Mouse (Mus musculus): Measurements from ENCODE around the gene Rad9b.
A peak's percentile ranks its signal among the peaks of the same experiment; 100 is the strongest.

Rad9b gene

GRCm38 (mm10) chr5:122314966-122315667, 38.9 kb downstream of the Rad9b start:
- peak in 1 of 2 experiments; percentile 19 for DNase-seq (ENCODE audit: low read depth in 1 of 2, low spot score in 2 of 2)

GRCm38 (mm10) chr5:122312942-122313684, 40.9 kb downstream of the Rad9b start:
- no peak for DNase-seq (ENCODE audit: low read depth in 1 of 2, low spot score in 2 of 2)

GRCm38 (mm10) chr5:122312346-122312745, 41.7 kb downstream of the Rad9b start:
- DNase-seq (ENCODE audit: low read depth in 1 of 2, low spot score in 2 of 2): no peak

GRCm38 (mm10) chr5:122311692-122312091, 42.3 kb downstream of the Rad9b start:
- no peak for DNase-seq (ENCODE audit: low read depth in 1 of 2, low spot score in 2 of 2)

- DNase-seq (ENCODE audit: low read depth in 1 of 2, low spot score in 2 of 2): no peak
These were observed 43.3 kb downstream of the Rad9b start for GRCm38 (mm10) chr5:122310699-122311098.

- no peak for DNase-seq (ENCODE audit: low read depth in 1 of 2, low spot score in 2 of 2)
These were observed 47.5 kb downstream of the Rad9b start for GRCm38 (mm10) chr5:122306536-122306935.

- no peak for DNase-seq (ENCODE audit: low read depth in 1 of 2, low spot score in 2 of 2)
These were observed 48.6 kb downstream of the Rad9b start for GRCm38 (mm10) chr5:122305472-122305871.

- DNase-seq (ENCODE audit: low read depth in 1 of 2, low spot score in 2 of 2): no peak
These were observed 49.5 kb downstream of the Rad9b start for GRCm38 (mm10) chr5:122304541-122304940.

- DNase-seq (ENCODE audit: low read depth in 1 of 2, low spot score in 2 of 2): no peak
These were observed 50.1 kb downstream of the Rad9b start for GRCm38 (mm10) chr5:122303937-122304336.

GRCm38 (mm10) chr5:122302810-122303745, 51.0 kb downstream of the Rad9b start:
- peak in 1 of 2 experiments; percentile 40 for DNase-seq (ENCODE audit: low read depth in 1 of 2, low spot score in 2 of 2)

- no peak for DNase-seq (ENCODE audit: low read depth in 1 of 2, low spot score in 2 of 2)
These were observed 53.9 kb downstream of the Rad9b start for GRCm38 (mm10) chr5:122300071-122300518.

GRCm38 (mm10) chr5:122295113-122295935, 58.7 kb downstream of the Rad9b start:
- no peak for DNase-seq (ENCODE audit: low read depth in 1 of 2, low spot score in 2 of 2)

- no peak for DNase-seq (ENCODE audit: low read depth in 1 of 2, low spot score in 2 of 2)
These were observed 59.8 kb downstream of the Rad9b start for GRCm38 (mm10) chr5:122294219-122294735.

GRCm38 (mm10) chr5:122293131-122293530, 60.9 kb downstream of the Rad9b start:
- DNase-seq (ENCODE audit: low read depth in 1 of 2, low spot score in 2 of 2): no peak

GRCm38 (mm10) chr5:122291553-122292339, 62.3 kb downstream of the Rad9b start:
- DNase-seq (ENCODE audit: low read depth in 1 of 2, low spot score in 2 of 2): no peak

- DNase-seq (ENCODE audit: low read depth in 1 of 2, low spot score in 2 of 2): no peak
These were observed 62.9 kb downstream of the Rad9b start for GRCm38 (mm10) chr5:122291149-122291548.

GRCm38 (mm10) chr5:122288147-122288811, 65.8 kb downstream of the Rad9b start:
- no peak for DNase-seq (ENCODE audit: low read depth in 1 of 2, low spot score in 2 of 2)

GRCm38 (mm10) chr5:122287026-122287425, 67.0 kb downstream of the Rad9b start:
- no peak for DNase-seq (ENCODE audit: low read depth in 1 of 2, low spot score in 2 of 2)

- no peak for DNase-seq (ENCODE audit: low read depth in 1 of 2, low spot score in 2 of 2)
These were observed 67.8 kb downstream of the Rad9b start for GRCm38 (mm10) chr5:122286191-122286590.

Measured in monocyte, adult 2 months (primary cell).